ENCODE assay signal across 8 mouse cellular contexts in genomic region chr17:12915488-12915880, GRCm38 (mm10). TPM values are rescaled to one million over a fixed set of nuclear protein-coding genes. Genes with fewer than 3 reads are reported as not detected.
DNase-seq lines count a peak whose midpoint lies in the region; ATAC-seq and TF ChIP-seq lines count a peak whose summit lies in the region.

Tcp1 (plus strand) TSS chr17:12915701.

- no peaks in the 10 kb centered on the region for H3K9me3 ChIP-seq in E14TG2a.4 (ENCODE audit: low read length)
- H3K9me3 ChIP-seq in embryonic facial prominence, embryonic 12.5 days: no peaks in the 10 kb centered on the region
- no peaks in the 10 kb centered on the region for H3K9me3 ChIP-seq in heart, embryonic 13.5 days
- no peaks in the 10 kb centered on the region for H3K9me3 ChIP-seq in midbrain, embryonic 14.5 days (ENCODE audit: control insufficient read depth, low read length)

- peaks cover 2% of the 10 kb centered on the region; the same call in 1 of the 2 replicates for H3K4me1 ChIP-seq in heart, adult 2 months (ENCODE audit: control insufficient read depth, insufficient read depth, low read length)
- H3K4me1 ChIP-seq in E14TG2a.4 (replicated peaks; ENCODE audit: low read depth, low read length): peaks cover 58% of the 10 kb centered on the region
- H3K4me1 ChIP-seq in embryonic facial prominence, embryonic 12.5 days: no peaks in the 10 kb centered on the region
- peaks cover 16% of the 10 kb centered on the region for H3K4me1 ChIP-seq in heart, embryonic 13.5 days
- peaks cover 17% of the 10 kb centered on the region; the same call in 1 of the 2 replicates for H3K4me1 ChIP-seq in midbrain, embryonic 14.5 days (ENCODE audit: control insufficient read depth, insufficient read depth, low read length)

- H3K9ac ChIP-seq in heart, adult 2 months (ENCODE audit: low read depth, low read length): peak within 1 kb of the TSS; percentile 91
- peak within 1 kb of the TSS; percentile 98 for H3K9ac ChIP-seq in embryonic facial prominence, embryonic 12.5 days
- H3K9ac ChIP-seq in heart, embryonic 13.5 days: peak within 1 kb of the TSS; percentile 98
- peak within 1 kb of the TSS; percentile 94 for H3K9ac ChIP-seq in midbrain, embryonic 14.5 days (replicated peaks; ENCODE audit: low read length)

- TF ChIP-seq CTCF in heart, adult 2 months (IDR thresholded peaks at IDR 0.05): no peak
- TF ChIP-seq CTCF in E14TG2a.4 (conservative IDR thresholded peaks at IDR 0.05; ENCODE audit: low read length): no peak

- TF ChIP-seq POLR2A in heart, adult 2 months (IDR thresholded peaks at IDR 0.05; ENCODE audit: insufficient read depth, low read depth, low read length): no peak

- no peaks in the 10 kb centered on the region for H3K79me2 ChIP-seq in heart, adult 2 months (replicated peaks; ENCODE audit: control insufficient read depth, insufficient read depth, low read length)

- H3K27me3 ChIP-seq in heart, adult 2 months (ENCODE audit: control insufficient read depth, insufficient read depth, low read length): no peaks in the 10 kb centered on the region
- H3K27me3 ChIP-seq in E14TG2a.4 (ENCODE audit: insufficient read depth, low read length): no peaks in the 10 kb centered on the region
- H3K27me3 ChIP-seq in embryonic facial prominence, embryonic 12.5 days: no peaks in the 10 kb centered on the region
- H3K27me3 ChIP-seq in heart, embryonic 13.5 days (replicated peaks): no peaks in the 10 kb centered on the region
- H3K27me3 ChIP-seq in midbrain, embryonic 14.5 days (ENCODE audit: control insufficient read depth, insufficient read depth, low read length): no peaks in the 10 kb centered on the region

- TF ChIP-seq EP300 in heart, adult 2 months (IDR thresholded peaks at IDR 0.05; ENCODE audit: insufficient read depth, low read depth, low read length): no peak

- H3K36me3 ChIP-seq in heart, adult 2 months (ENCODE audit: control insufficient read depth, insufficient read depth, low read length): peaks cover 7% of the 10 kb centered on the region
- H3K36me3 ChIP-seq in E14TG2a.4 (ENCODE audit: insufficient read depth, low read length): peaks cover 74% of the 10 kb centered on the region
- H3K36me3 ChIP-seq in embryonic facial prominence, embryonic 12.5 days: peaks cover 52% of the 10 kb centered on the region
- H3K36me3 ChIP-seq in heart, embryonic 13.5 days: peaks cover 65% of the 10 kb centered on the region
- H3K36me3 ChIP-seq in midbrain, embryonic 14.5 days (ENCODE audit: control insufficient read depth, insufficient read depth, low read length): peaks cover 56% of the 10 kb centered on the region

- under 1% methylated on average over 18 of the region's 18 CpGs for WGBS in heart, adult 2 months
- WGBS in embryonic facial prominence, embryonic 12.5 days: 1% methylated on average over 18 of the region's 18 CpGs
- WGBS in heart, embryonic 13.5 days: under 1% methylated on average over 18 of the region's 18 CpGs
- WGBS in midbrain, embryonic 14.5 days: 2% methylated on average over 18 of the region's 18 CpGs

- peak within 1 kb of the TSS; percentile 93 for H3K27ac ChIP-seq in heart, adult 2 months
- H3K27ac ChIP-seq in embryonic facial prominence, embryonic 12.5 days: peak within 1 kb of the TSS; percentile 93
- peak within 1 kb of the TSS; percentile 92 for H3K27ac ChIP-seq in heart, embryonic 13.5 days (replicated peaks)
- peak within 1 kb of the TSS; percentile 87 for H3K27ac ChIP-seq in midbrain, embryonic 14.5 days (replicated peaks; ENCODE audit: low read depth, low read length)

- DNase-seq in heart, adult 2 months: no peak
- no peak for DNase-seq in heart, adult 11 months
- peak in 1 of 2 experiments; percentile 18 for DNase-seq in layer of hippocampus, postnatal 25 days (ENCODE audit: extremely low spot score in 1 of 2, low spot score in 1 of 2)
- DNase-seq in midbrain, embryonic 14.5 days: no peak
- no peak for DNase-seq in thymus, postnatal 10 days (ENCODE audit: low spot score in 2 of 2)

- intact Hi-C loops in heart, adult 2 months (cut with DNase I): loop anchor here (5.0 kb wide), 1 partner anchor 47 kb away; the partner anchor contains the start of gene Acat2

- H3K4me2 ChIP-seq in embryonic facial prominence, embryonic 12.5 days (replicated peaks): peak within 1 kb of the TSS; percentile 69
- H3K4me2 ChIP-seq in heart, embryonic 13.5 days: peak within 1 kb of the TSS; percentile 92
- H3K4me2 ChIP-seq in midbrain, embryonic 14.5 days (ENCODE audit: low read length): peak within 1 kb of the TSS; percentile 89

- H3K4me3 ChIP-seq in heart, adult 2 months: peak within 1 kb of the TSS; percentile 86
- peak within 1 kb of the TSS; percentile 98 for H3K4me3 ChIP-seq in E14TG2a.4 (replicated peaks; ENCODE audit: low read length)
- peak within 1 kb of the TSS; percentile 97 for H3K4me3 ChIP-seq in embryonic facial prominence, embryonic 12.5 days
- peak within 1 kb of the TSS; percentile 98 for H3K4me3 ChIP-seq in heart, embryonic 13.5 days
- H3K4me3 ChIP-seq in midbrain, embryonic 14.5 days (replicated peaks; ENCODE audit: low read depth, low read length): peak within 1 kb of the TSS; percentile 95

- no peak for ATAC-seq in embryonic facial prominence, embryonic 12.5 days (ENCODE audit: insufficient number of reproducible peaks, insufficient read depth, low FRiP score, low TSS enrichment)
- ATAC-seq in heart, embryonic 13.5 days (ENCODE audit: extremely low read depth, insufficient number of reproducible peaks, low FRiP score, low TSS enrichment): no peak
- no peak for ATAC-seq in midbrain, embryonic 14.5 days (ENCODE audit: low FRiP score, low TSS enrichment)

RNA-seq across cellular contexts. Expression of gene Tcp1, which starts in this region (rescaled TPM):
- total RNA-seq in heart, adult 2 months (2021): 100 to 1,000 TPM; 176 to 196 TPM
- 68.6 and 134 TPM in 2 replicates for polyA plus RNA-seq in heart, adult 2 months (2012; rRNA removed)
- 475 and 490 TPM in 2 replicates for polyA plus RNA-seq in embryonic facial prominence, embryonic 12.5 days (2016; fragmentation: Nextera tagmentation; extraction: Ambion mirVana)
- 315 and 348 TPM in 2 replicates for polyA plus RNA-seq in heart, embryonic 13.5 days (2015; fragmentation: Nextera tagmentation; extraction: Ambion mirVana)
- total RNA-seq in layer of hippocampus, postnatal 25 days (2021): 100 to 1,000 TPM; 188 to 223 TPM
- 356 and 462 TPM in 2 replicates for polyA plus RNA-seq in midbrain, embryonic 14.5 days (2014; fragmentation: Nextera tagmentation; extraction: Ambion mirVana)
